Mouse (Mus musculus): ENCODE measurements around the gene Itpr1. TPM values are rescaled to one million over a fixed set of nuclear protein-coding genes. Genes with fewer than 3 reads are reported as not detected.

The Itpr1 gene
- polyA plus RNA-seq, 1 experiment from 2014 or later: 15.7 TPM

- H3K4me2 ChIP-seq: no peak overlapping the region
- DNase-seq (peak; percentile 80), ATAC-seq (ENCODE audit: insufficient read depth) (peak; percentile 59)
- H3K4me1 ChIP-seq (ENCODE audit: insufficient read depth): peaks cover 15% of the 10 kb centered on the region
- no peaks in the 10 kb centered on the region for H3K27me3 ChIP-seq (ENCODE audit: insufficient read depth, low read length)
- WGBS: 25% methylated on average over 4 of the region's 4 CpGs
- H3K4me3 ChIP-seq (ENCODE audit: low read depth, low read length): no peak overlapping the region
- no peaks in the 10 kb centered on the region for H3K9me3 ChIP-seq (ENCODE audit: low read depth, low read length)
- H3K27ac ChIP-seq (ENCODE audit: low read depth): peak overlapping the region; percentile 80
- H3K36me3 ChIP-seq (ENCODE audit: insufficient read depth): no peaks in the 10 kb centered on the region
- H3K9ac ChIP-seq: no peak overlapping the region
- TF ChIP-seq CTCF (IDR thresholded peaks at IDR 0.05; ENCODE audit: low read depth): no peak
Measured at GRCm38 (mm10) chr6:108248519-108248918, 35.6 kb downstream of the Itpr1 start.

GRCm38 (mm10) chr6:108249031-108249917, 36.4 kb downstream of the Itpr1 start:
- Histone ChIP-seq H3K4me1 (ENCODE audit: insufficient read depth) (peaks cover 15% of the 10 kb centered on the region), H3K36me3 (ENCODE audit: insufficient read depth) (no peaks in the 10 kb centered on the region), H3K27me3 (ENCODE audit: insufficient read depth, low read length) (no peaks in the 10 kb centered on the region), H3K4me2 (peak overlapping the region; percentile 29; the same call in 1 of the 2 replicates), H3K27ac (ENCODE audit: low read depth) (peak overlapping the region; percentile 80), H3K9ac (no peak overlapping the region), H3K4me3 (ENCODE audit: low read depth, low read length) (no peak overlapping the region), H3K9me3 (ENCODE audit: low read depth, low read length) (no peaks in the 10 kb centered on the region)
- ATAC-seq (ENCODE audit: insufficient read depth) (peak; percentile 59; the same call in 1 of the 2 replicates), DNase-seq (peak; percentile 52)
- TF ChIP-seq CTCF (IDR thresholded peaks at IDR 0.05; ENCODE audit: low read depth): no peak
- WGBS: 27% methylated on average over 9 of the region's 9 CpGs

- no peak for ATAC-seq (ENCODE audit: insufficient read depth)
- DNase-seq: no peak
- Histone ChIP-seq H3K9me3 (ENCODE audit: low read depth, low read length) (no peaks in the 10 kb centered on the region), H3K9ac (no peak overlapping the region), H3K4me1 (ENCODE audit: insufficient read depth) (peaks cover 18% of the 10 kb centered on the region), H3K4me2 (no peak overlapping the region), H3K27ac (ENCODE audit: low read depth) (no peak overlapping the region), H3K27me3 (ENCODE audit: insufficient read depth, low read length) (no peaks in the 10 kb centered on the region), H3K36me3 (ENCODE audit: insufficient read depth) (no peaks in the 10 kb centered on the region), H3K4me3 (ENCODE audit: low read depth, low read length) (no peak overlapping the region)
- no peak for TF ChIP-seq CTCF (IDR thresholded peaks at IDR 0.05; ENCODE audit: low read depth)
- WGBS: 50% methylated on average over 3 of the region's 3 CpGs
Measured at GRCm38 (mm10) chr6:108249918-108250225, 37.0 kb downstream of the Itpr1 start.

- Histone ChIP-seq H3K9me3 (ENCODE audit: low read depth, low read length) (no peaks in the 10 kb centered on the region), H3K4me1 (ENCODE audit: insufficient read depth) (peaks cover 18% of the 10 kb centered on the region), H3K4me2 (no peak overlapping the region), H3K27me3 (ENCODE audit: insufficient read depth, low read length) (no peaks in the 10 kb centered on the region), H3K9ac (no peak overlapping the region), H3K27ac (ENCODE audit: low read depth) (no peak overlapping the region), H3K36me3 (ENCODE audit: insufficient read depth) (no peaks in the 10 kb centered on the region), H3K4me3 (ENCODE audit: low read depth, low read length) (no peak overlapping the region)
- DNase-seq (no peak), ATAC-seq (ENCODE audit: insufficient read depth) (no peak)
- no peak for TF ChIP-seq CTCF (IDR thresholded peaks at IDR 0.05; ENCODE audit: low read depth)
- WGBS: 64% methylated on average over 4 of the region's 4 CpGs
Measured at GRCm38 (mm10) chr6:108250416-108250815, 37.5 kb downstream of the Itpr1 start.

GRCm38 (mm10) chr6:108252565-108253360, 39.9 kb downstream of the Itpr1 start:
- Histone ChIP-seq H3K9ac (no peak overlapping the region), H3K27ac (ENCODE audit: low read depth) (no peak overlapping the region), H3K4me3 (ENCODE audit: low read depth, low read length) (no peak overlapping the region), H3K4me1 (ENCODE audit: insufficient read depth) (peaks cover 18% of the 10 kb centered on the region), H3K36me3 (ENCODE audit: insufficient read depth) (no peaks in the 10 kb centered on the region), H3K27me3 (ENCODE audit: insufficient read depth, low read length) (no peaks in the 10 kb centered on the region), H3K9me3 (ENCODE audit: low read depth, low read length) (no peaks in the 10 kb centered on the region), H3K4me2 (no peak overlapping the region)
- 60% methylated on average over 13 of the region's 13 CpGs for WGBS
- ATAC-seq (ENCODE audit: insufficient read depth) (no peak), DNase-seq (peak; percentile 43)
- no peak for TF ChIP-seq CTCF (IDR thresholded peaks at IDR 0.05; ENCODE audit: low read depth)

- DNase-seq (no peak), ATAC-seq (ENCODE audit: insufficient read depth) (no peak)
- TF ChIP-seq CTCF (IDR thresholded peaks at IDR 0.05; ENCODE audit: low read depth): no peak
- no peaks in the 10 kb centered on the region for H3K9me3 ChIP-seq (ENCODE audit: low read depth, low read length)
- H3K4me2 ChIP-seq: no peak overlapping the region
- no peak overlapping the region for H3K4me3 ChIP-seq (ENCODE audit: low read depth, low read length)
- H3K27me3 ChIP-seq (ENCODE audit: insufficient read depth, low read length): no peaks in the 10 kb centered on the region
- WGBS: 50% methylated on average over 9 of the region's 9 CpGs
- H3K36me3 ChIP-seq (ENCODE audit: insufficient read depth): no peaks in the 10 kb centered on the region
- peaks cover 13% of the 10 kb centered on the region; the same call in 1 of the 2 replicates for H3K4me1 ChIP-seq (ENCODE audit: insufficient read depth)
- no peak overlapping the region for H3K27ac ChIP-seq (ENCODE audit: low read depth)
- H3K9ac ChIP-seq: no peak overlapping the region
Measured at GRCm38 (mm10) chr6:108254132-108255064, 41.5 kb downstream of the Itpr1 start.
